Mouse (Mus musculus) fibroblast of lung, adult 2 months (primary cell): Measurements from ENCODE around the gene Rbbp5.

ENCODE experiments used
- DNase-seq: peaks from one replicate; pipeline ENCODE4 v3.0.0-alpha.2; 2011; ENCODE audit warnings: low read depth

The Rbbp5 gene

DNA sequence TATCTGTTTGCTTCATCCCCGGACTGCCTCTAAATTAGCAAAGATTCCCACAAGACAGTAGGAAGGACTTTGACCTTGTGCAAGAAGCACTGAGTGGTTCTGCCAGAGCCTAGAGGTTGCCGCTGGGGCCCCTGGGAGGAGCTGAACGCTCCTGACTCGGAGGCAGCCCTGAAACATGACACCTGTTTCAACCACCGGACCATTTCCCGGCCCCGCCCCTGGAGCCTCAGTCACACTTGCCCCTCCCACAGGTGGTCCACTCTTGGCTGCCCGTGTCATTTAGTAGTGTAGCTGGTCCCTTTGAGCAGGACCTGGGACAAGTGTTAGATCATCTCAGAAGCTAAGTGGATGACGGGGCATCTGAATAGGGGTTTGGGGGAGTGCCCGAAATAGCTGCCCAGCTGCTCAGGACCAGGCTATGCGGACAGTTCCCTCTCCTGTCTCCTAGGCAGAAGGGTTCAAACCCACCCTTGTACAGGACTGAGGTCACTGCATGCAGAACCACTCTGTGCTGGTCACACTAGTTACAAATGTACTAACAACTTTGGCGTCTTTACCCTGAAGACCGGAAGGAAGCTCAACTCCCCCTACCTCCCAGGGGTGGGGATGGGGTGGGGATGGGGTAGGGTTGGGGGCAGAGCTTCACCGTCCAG lies 64.1 kb downstream of the Rbbp5 start:
- no peak for DNase-seq

DNA sequence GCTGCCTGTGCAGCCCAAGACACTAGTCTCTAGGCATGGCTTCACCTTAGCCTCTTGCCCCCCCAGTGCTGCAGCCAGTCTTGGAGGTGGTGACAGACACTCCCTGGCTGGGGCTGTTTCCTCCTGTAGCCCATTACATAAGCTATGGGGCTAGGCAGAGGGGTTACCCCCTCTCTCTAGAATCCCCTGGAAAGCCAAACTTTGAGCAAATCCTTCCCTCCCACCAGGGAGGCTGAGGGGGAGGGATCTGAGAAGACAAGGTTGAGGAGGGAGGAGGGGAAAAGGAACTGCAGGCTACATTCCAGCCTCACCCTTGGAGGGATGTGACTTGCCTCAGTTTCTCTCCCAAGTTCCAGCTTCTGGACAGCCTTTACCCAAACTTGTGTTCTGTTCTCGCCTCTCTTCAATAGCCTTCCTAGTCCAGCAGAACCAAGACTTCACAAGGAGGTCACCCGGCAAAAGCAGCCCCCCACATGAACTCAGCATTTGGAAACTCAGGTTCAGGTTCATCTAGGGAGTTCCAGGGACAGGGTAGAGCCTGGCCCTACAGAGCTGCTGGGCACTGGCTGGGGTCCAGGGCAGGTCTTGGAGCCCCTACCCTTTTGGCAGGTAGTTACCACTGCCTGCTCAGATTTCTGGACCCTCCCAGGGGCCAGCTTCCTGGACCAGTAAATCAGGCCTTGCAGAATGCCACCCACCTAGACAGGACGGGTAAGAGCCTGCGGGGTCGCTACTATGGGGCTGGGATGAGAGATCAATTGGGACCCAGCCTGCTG lies 64.8 kb downstream of the Rbbp5 start:
- DNase-seq: no peak

DNA sequence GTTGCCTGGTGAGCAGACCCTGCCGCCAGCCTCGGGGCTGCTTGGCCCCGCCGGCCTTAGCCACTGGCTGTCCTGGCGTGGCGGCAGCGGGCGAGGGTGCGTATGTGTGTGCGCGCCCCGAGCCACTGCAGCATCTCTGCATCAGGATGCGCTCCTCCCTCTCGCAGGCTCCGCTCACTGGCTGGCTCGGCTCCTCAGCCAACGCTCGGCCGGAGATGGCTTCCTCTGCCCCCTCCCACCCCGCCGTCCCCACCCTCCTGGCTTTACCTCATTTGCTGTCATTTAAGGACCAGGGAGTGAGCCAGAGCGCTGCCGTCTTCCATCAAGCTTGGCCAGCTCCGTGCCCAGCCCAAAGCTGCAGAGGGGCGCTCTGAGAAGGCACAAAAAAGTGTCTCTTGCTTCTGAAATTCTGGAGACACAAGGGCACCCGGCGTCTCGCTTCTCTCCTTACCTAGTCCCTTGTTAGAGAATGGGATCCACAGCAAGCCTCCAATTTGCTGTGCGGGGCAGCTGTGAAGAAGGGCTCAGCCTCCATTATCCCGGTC lies 65.7 kb downstream of the Rbbp5 start, which contains the start of gene Cntn2:
Gene Cntn2 (minus strand): TSS at position 495 of the 545 bp plus-strand sequence.
- DNase-seq: no peak

DNA sequence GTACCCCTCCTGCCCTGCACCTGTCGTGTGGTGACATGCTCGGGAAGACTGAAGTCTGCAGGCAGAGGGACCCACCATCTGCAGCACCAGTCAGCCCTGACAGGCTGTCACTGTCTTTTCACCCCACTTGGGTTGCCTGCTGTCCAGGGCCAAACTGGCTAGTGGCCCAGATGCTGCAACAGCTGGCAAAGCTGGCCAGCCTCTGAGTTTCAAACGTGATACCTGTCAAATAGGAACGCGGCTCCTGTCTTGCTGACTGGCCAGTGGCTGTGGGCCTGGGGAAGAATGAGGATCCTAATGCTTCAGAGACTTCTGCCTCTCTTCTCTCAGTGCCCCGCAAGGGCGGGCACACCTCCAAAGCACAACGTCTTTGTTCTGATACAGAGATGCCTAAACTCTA lies 66.6 kb downstream of the Rbbp5 start:
- no peak for DNase-seq
